Mouse (Mus musculus) intestine, embryonic 15.5 days (tissue): ENCODE data around the gene Ankrd13d. TPM values are rescaled to one million over a fixed set of nuclear protein-coding genes. Genes with fewer than 3 reads are reported as not detected.

Experiments
- ATAC-seq: fragments of 200-750 bp; cut with Nextera tagmentation; 2 replicates; pipeline ENCODE4 v1.8.0; 2017; ENCODE audit warnings: moderate TSS enrichment, moderate library complexity
- H3K27ac ChIP-seq: fragments of 300-500 bp; sonication (generic); 2 replicates; pipeline ENCODE4 v1.5.1; 2015; ENCODE audit warnings: mild to moderate bottlenecking, inconsistent platforms
- H3K27me3 ChIP-seq: fragments of 300-500 bp; sonication (generic); replicated peaks from 2 replicates; pipeline ENCODE4 v1.6.1; 2015; ENCODE audit warnings: inconsistent platforms
- H3K36me3 ChIP-seq: fragments of 300-500 bp; sonication (generic); 2 replicates; pipeline ENCODE4 v1.6.1; 2015; ENCODE audit warnings: inconsistent platforms
- H3K4me1 ChIP-seq: fragments of 300-500 bp; sonication (generic); replicated peaks from 2 replicates; pipeline ENCODE4 v1.6.1; 2015; ENCODE audit warnings: inconsistent platforms
- H3K4me2 ChIP-seq: fragments of 300-500 bp; sonication (generic); replicated peaks from 2 replicates; pipeline ENCODE4 v1.6.1; 2015; ENCODE audit warnings: mild to moderate bottlenecking, inconsistent platforms
- H3K4me3 ChIP-seq: fragments of 300-500 bp; sonication (generic); replicated peaks from 2 replicates; pipeline ENCODE4 v1.5.1; 2015; ENCODE audit warnings: inconsistent platforms
- H3K9ac ChIP-seq: fragments of 300-500 bp; sonication (generic); 2 replicates; pipeline ENCODE4 v1.6.1; 2015; ENCODE audit warnings: inconsistent platforms
- H3K9me3 ChIP-seq: fragments of 300-500 bp; sonication (generic); 2 replicates; pipeline ENCODE4 v1.6.1; 2016; ENCODE audit warnings: inconsistent platforms
- WGBS: fragments of 180-500 bp; shearing (Covaris S2); methylation state at CpG from one replicate; pipeline ENCODE4 v1.1.7; 2015; 5-methylcytosine and 5-hydroxymethylcytosine counted together
- polyA plus RNA-seq: library from polyadenylated mRNA; unstranded; fragments of >200 nt; fragmentation: Nextera tagmentation; extraction: Ambion mirVana; gene quantifications from 2 replicates; pipeline ENCODE4 v1.2.1, GENCODE M21; 2015

Gene Ankrd13d
- polyA plus RNA-seq, 1 experiment from 2014 or later: 5.7 TPM

GRCm38 (mm10) chr19:4309776-4310185 is 26.8 kb upstream of the Ankrd13d start:
- no peak overlapping the region for H3K27ac ChIP-seq
- H3K4me3 ChIP-seq: no peak overlapping the region
- H3K9me3 ChIP-seq: no peaks in the 10 kb centered on the region
- peak; percentile 31; the same call in 1 of the 2 replicates for ATAC-seq
- no peaks in the 10 kb centered on the region for H3K36me3 ChIP-seq
- H3K27me3 ChIP-seq: no peaks in the 10 kb centered on the region
- no peak overlapping the region for H3K9ac ChIP-seq
- no peak overlapping the region for H3K4me2 ChIP-seq
- H3K4me1 ChIP-seq: peaks cover 4% of the 10 kb centered on the region; the same call in 1 of the 2 replicates

DNA sequence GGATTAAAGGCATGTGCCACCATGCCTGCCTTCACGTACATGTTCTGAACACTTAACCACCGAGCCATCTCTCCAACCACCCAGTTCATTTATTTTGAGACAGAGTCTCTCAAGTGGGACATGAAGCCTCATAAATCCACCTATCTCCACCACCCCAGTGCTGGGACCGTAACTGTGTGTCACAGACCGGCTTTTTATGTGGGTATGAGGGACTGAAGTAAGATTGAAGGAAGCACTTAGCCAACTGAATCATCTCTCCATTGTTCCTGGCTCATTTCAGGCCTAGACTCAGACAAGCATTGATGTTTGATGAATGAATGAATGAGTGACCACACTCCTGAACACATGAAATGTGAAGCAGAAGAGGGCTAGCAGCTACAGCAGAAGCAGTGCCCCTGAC is 26.4 kb upstream of the Ankrd13d start:
- no peak overlapping the region for H3K9ac ChIP-seq
- H3K27ac ChIP-seq: no peak overlapping the region
- H3K4me3 ChIP-seq: no peak overlapping the region
- H3K9me3 ChIP-seq: no peaks in the 10 kb centered on the region
- WGBS: 95% methylated on average over 4 of the region's 4 CpGs
- H3K36me3 ChIP-seq: no peaks in the 10 kb centered on the region
- H3K27me3 ChIP-seq: no peaks in the 10 kb centered on the region
- H3K4me1 ChIP-seq: peaks cover 8% of the 10 kb centered on the region
- no peak for ATAC-seq
- no peak overlapping the region for H3K4me2 ChIP-seq

- under 1% methylated on average over 32 of the region's 46 CpGs for WGBS
Observed at GRCm38 (mm10) chr19:4306190-4306577, 23.2 kb upstream of the Ankrd13d start, which contains the start of gene Grk2. Gene Grk2, minus strand, starts transcription at chr19:4306222.

DNA sequence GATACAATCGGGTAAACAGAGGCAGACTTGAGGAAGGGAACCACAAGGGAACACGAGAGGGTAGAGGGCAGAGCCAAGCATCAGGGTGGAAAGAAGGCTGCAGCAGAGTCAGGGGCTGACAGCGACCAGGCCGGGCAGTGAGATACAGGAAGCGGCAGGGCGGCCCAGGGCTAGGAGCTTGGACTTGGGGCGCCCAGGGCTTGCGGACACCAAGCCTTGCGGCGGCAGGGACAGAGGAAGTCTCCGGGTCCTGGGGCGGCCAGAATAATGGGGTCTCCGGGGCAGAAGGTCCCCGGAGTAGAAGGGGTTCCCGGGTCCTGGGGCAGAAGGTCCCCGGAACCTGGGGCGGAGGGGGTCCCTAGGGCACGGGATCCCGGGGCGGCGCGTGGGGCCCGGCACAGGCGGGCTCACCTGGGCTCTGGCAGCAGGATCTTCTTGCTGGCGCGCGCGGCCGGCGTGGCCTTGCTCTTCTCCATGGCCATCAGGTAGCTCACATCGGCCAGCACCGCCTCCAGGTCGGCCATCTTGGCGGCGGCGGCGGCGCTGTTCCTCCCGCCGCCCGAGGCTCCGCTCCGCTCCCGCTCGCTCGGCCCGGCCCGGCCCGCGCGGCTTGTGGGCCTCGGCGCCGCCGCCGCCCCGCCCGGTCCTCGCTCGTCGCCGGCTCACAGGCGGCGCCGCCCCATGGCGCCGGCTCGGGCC is 22.7 kb upstream of the Ankrd13d start:
- no peaks in the 10 kb centered on the region for H3K36me3 ChIP-seq
- peaks cover 42% of the 10 kb centered on the region for H3K4me1 ChIP-seq
- H3K9me3 ChIP-seq: no peaks in the 10 kb centered on the region
- no peaks in the 10 kb centered on the region for H3K27me3 ChIP-seq
- H3K4me2 ChIP-seq: peak overlapping the region; percentile 80
- ATAC-seq: peak; percentile 74
- peak overlapping the region; percentile 97 for H3K9ac ChIP-seq
- 1% methylated on average over 66 of the region's 68 CpGs for WGBS
- peak overlapping the region; percentile 96 for H3K4me3 ChIP-seq
- H3K27ac ChIP-seq: peak overlapping the region; percentile 89

More at GRCm38 (mm10) chr19:4306190-4306577, 23.2 kb upstream of the Ankrd13d start, which contains the start of gene Grk2:
- H3K4me2 ChIP-seq: peak within 1 kb of the TSS; percentile 80
- peak within 1 kb of the TSS; percentile 89 for H3K27ac ChIP-seq
- no peaks in the 10 kb centered on the region for H3K27me3 ChIP-seq
- peak; percentile 87 for ATAC-seq
- peak within 1 kb of the TSS; percentile 96 for H3K4me3 ChIP-seq
- no peaks in the 10 kb centered on the region for H3K9me3 ChIP-seq
- H3K4me1 ChIP-seq: peaks cover 37% of the 10 kb centered on the region
- no peaks in the 10 kb centered on the region for H3K36me3 ChIP-seq
- H3K9ac ChIP-seq: peak within 1 kb of the TSS; percentile 97

DNA sequence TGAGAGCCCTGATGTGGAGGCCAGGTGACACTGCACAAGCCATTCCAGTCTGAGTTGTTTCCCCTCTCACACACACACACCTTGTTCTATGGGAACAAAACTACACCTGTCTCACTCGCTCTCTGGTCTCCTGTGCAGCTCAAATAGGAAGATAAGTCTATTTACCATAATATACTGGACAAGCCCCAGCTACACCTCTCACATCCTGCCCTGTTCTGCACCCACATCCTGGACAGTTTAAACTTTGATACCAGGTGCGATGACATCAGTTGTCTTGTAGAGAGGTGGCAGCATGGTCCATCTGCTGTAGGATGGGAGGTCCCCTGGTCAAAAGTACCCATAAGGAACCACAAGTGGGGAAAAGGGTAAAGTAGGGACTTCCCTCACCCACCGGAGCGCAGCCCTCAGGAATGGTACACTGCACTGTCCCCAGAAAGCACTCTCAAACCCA is 22.0 kb upstream of the Ankrd13d start:
- Histone ChIP-seq H3K9me3 (no peaks in the 10 kb centered on the region), H3K27ac (peak overlapping the region; percentile 89; the same call in 1 of the 2 replicates), H3K36me3 (no peaks in the 10 kb centered on the region), H3K9ac (peak overlapping the region; percentile 97), H3K4me3 (peak overlapping the region; percentile 96), H3K4me2 (peak overlapping the region; percentile 80), H3K4me1 (peaks cover 50% of the 10 kb centered on the region), H3K27me3 (no peaks in the 10 kb centered on the region)
- WGBS: 39% methylated on average over 4 of the region's 4 CpGs
- no peak for ATAC-seq

- H3K4me1 ChIP-seq: peaks cover 55% of the 10 kb centered on the region
- 66% methylated on average over 5 of the region's 5 CpGs for WGBS
- peak overlapping the region; percentile 24; the same call in 1 of the 2 replicates for H3K27ac ChIP-seq
- no peak overlapping the region for H3K9ac ChIP-seq
- peak overlapping the region; percentile 80 for H3K4me2 ChIP-seq
- no peak for ATAC-seq
- no peaks in the 10 kb centered on the region for H3K9me3 ChIP-seq
- H3K4me3 ChIP-seq: peak overlapping the region; percentile 96
- no peaks in the 10 kb centered on the region for H3K36me3 ChIP-seq
- H3K27me3 ChIP-seq: no peaks in the 10 kb centered on the region
Observed at GRCm38 (mm10) chr19:4304251-4304821, 21.4 kb upstream of the Ankrd13d start.

GRCm38 (mm10) chr19:4303640-4303995 is 20.7 kb upstream of the Ankrd13d start:
- WGBS: 89% methylated on average over 5 of the region's 5 CpGs
- Histone ChIP-seq H3K4me1 (peaks cover 59% of the 10 kb centered on the region), H3K9me3 (no peaks in the 10 kb centered on the region), H3K36me3 (no peaks in the 10 kb centered on the region), H3K27me3 (no peaks in the 10 kb centered on the region), H3K4me3 (no peak overlapping the region), H3K4me2 (peak overlapping the region; percentile 80; the same call in 1 of the 2 replicates), H3K9ac (no peak overlapping the region), H3K27ac (peak overlapping the region; percentile 87; the same call in 1 of the 2 replicates)
- ATAC-seq: no peak

GRCm38 (mm10) chr19:4302936-4303639 is 20.2 kb upstream of the Ankrd13d start:
- WGBS: 64% methylated on average over 7 of the region's 7 CpGs
- peak overlapping the region; percentile 80 for H3K4me2 ChIP-seq
- ATAC-seq: no peak
- H3K4me1 ChIP-seq: peaks cover 63% of the 10 kb centered on the region
- no peaks in the 10 kb centered on the region for H3K36me3 ChIP-seq
- no peaks in the 10 kb centered on the region for H3K9me3 ChIP-seq
- H3K27me3 ChIP-seq: no peaks in the 10 kb centered on the region
- H3K27ac ChIP-seq: peak overlapping the region; percentile 87
- H3K9ac ChIP-seq: peak overlapping the region; percentile 31; the same call in 1 of the 2 replicates
- H3K4me3 ChIP-seq: peak overlapping the region; percentile 18; the same call in 1 of the 2 replicates

DNA sequence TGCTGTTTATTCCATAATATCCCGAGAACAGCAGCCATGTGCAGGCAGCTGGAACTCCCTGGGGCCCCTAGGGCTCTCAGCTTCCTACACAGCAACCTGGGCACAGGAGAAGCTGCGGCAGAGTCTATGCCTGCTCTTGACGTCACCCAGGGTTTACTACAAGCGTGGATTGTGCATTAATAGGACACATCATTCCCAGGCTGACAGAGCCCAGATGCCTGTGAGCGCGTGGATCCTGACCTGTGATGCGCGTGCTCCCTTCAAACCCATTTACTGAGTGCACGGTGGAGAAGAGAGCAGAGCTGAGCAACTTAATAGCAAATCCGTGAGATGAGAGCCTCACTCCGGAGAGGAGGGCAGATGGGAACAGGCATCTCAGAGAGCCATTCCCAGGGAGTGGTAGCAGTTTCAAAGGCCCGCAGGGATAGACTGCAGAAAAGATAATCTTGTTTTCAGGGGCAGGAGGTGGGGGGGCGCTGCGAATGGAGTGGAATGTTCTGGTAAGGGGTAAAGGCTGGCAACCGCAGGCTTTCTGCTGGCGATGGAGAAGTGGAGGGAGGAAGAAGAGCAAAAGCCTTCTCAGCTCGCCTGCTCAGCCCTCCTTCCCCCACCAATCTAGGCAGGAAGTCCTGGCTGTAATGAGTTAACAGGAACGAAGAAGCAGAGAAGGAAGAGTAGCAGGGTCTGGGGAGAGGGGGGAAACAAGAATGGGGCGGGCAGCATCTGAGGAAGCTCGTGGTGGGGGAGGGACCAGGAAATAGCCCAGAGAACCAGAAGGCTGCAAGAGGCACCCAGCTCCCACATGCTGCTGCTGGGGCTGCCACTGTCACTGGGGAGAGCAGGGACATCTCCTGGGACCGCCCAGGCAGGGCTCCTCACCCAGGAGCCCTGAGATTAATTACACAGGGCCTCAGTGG is 19.1 kb upstream of the Ankrd13d start:
- WGBS: 20% methylated on average over 21 of the region's 21 CpGs
- H3K9me3 ChIP-seq: no peaks in the 10 kb centered on the region
- H3K9ac ChIP-seq: peak overlapping the region; percentile 36
- peak overlapping the region; percentile 18 for H3K4me3 ChIP-seq
- peak overlapping the region; percentile 87 for H3K27ac ChIP-seq
- ATAC-seq: peak; percentile 12; the same call in 1 of the 2 replicates
- H3K27me3 ChIP-seq: no peaks in the 10 kb centered on the region
- peak overlapping the region; percentile 80 for H3K4me2 ChIP-seq
- H3K36me3 ChIP-seq: 0 out of 2 replicates have a peak, but pooled peaks cover 4% of the 10 kb centered on the region
- H3K4me1 ChIP-seq: peaks cover 71% of the 10 kb centered on the region

DNA sequence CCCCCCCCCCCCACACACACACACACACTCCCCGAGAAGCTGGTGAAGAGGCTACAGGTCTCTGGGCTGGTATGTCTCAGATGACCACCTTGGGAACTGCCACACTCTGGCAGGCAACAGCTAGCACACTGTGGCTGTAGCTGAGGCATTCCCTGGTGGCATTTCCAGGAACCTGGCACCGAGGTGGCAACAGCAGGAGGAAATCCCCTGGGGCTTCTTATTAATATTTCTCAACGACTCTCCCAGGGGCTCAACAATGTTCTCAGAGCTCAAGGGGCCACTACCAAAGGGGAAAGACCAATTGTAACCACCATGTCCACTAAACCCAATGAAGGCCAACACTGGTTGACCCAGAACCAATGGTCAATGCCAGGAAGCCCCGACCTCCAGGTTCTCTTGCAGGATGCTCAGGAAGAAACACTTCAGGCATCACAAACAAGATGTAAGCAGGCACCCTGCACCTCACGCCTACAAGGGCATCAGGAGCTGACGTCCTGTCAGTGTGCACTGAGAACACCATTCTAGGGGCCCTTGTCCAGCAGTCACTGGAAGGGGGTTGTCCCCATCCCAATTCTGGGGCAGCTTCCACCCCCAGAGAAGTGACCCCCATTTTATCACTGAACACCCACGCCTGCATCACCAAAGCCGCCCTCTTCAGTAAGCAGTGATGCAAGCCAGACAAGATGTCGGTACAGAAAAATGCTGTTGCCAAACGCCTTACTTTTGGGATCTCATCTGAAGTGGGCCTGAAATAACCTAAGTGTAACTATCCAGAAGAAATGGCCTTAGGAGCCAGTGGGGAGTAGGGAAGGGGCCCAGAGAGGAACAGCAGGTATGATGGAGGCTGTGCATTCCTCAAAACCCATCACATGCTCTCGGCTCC is 18.2 kb upstream of the Ankrd13d start:
- H3K4me3 ChIP-seq: peak overlapping the region; percentile 18; the same call in 1 of the 2 replicates
- peaks cover 74% of the 10 kb centered on the region for H3K4me1 ChIP-seq
- no peaks in the 10 kb centered on the region for H3K9me3 ChIP-seq
- H3K36me3 ChIP-seq: 0 out of 2 replicates have a peak, but pooled peaks cover 4% of the 10 kb centered on the region
- peak overlapping the region; percentile 36 for H3K9ac ChIP-seq
- peak overlapping the region; percentile 80 for H3K4me2 ChIP-seq
- 52% methylated on average over 11 of the region's 11 CpGs for WGBS
- peak overlapping the region; percentile 87 for H3K27ac ChIP-seq
- no peaks in the 10 kb centered on the region for H3K27me3 ChIP-seq
- ATAC-seq: no peak
